Mouse (Mus musculus): ENCODE measurements around the gene Hist1h2bb.
A peak's percentile ranks its signal among the peaks of the same experiment; 100 is the strongest.
"Not testable (repeated sequence)": the region's sequence is repeated elsewhere in the genome, so short reads cannot be mapped to it uniquely, and the experiment has no call there.

The Hist1h2bb gene

GRCm38 (mm10) chr13:23746201-23747080, at the start of gene Hist1h2bb:
Hist1h2bb (plus strand) TSS chr13:23746734.
- DNase-seq (ENCODE audit: extremely low spot score, low spot score) = peak; percentile 84

GRCm38 (mm10) chr13:23697491-23698299, 48.8 kb upstream of the Hist1h2bb start:
- DNase-seq (ENCODE audit: extremely low spot score, low spot score) = peak; percentile 61

- DNase-seq (ENCODE audit: extremely low spot score, low spot score) = peak; percentile 100
Measured at GRCm38 (mm10) chr13:23698300-23698693, 48.2 kb upstream of the Hist1h2bb start, which contains the start of gene Hist1h4c. Hist1h4c (minus strand) TSS chr13:23698454.

DNA sequence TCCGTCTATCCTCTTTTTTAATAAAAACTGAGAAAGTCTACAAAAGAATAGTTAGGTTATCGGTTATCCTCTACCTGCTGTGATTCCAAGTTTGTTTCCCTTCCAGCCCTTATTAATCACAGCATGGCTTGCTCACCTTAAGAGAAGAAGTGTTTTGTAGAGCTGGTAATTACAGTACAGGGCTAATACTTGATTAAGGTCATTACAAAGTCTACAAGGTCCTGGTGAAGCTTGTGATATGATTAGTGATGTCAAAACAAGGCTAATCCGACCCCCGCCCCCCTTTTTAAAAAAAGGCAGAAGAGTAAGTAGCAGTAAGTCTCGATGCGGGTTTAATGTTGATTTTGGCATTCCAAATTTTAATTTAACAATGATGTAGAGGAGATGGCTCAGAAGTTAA, 47.5 kb upstream of the Hist1h2bb start:
- DNase-seq (ENCODE audit: extremely low spot score, low spot score) = no peak

GRCm38 (mm10) chr13:23699767-23700166, 46.8 kb upstream of the Hist1h2bb start:
- DNase-seq (ENCODE audit: extremely low spot score, low spot score) = no peak

DNA sequence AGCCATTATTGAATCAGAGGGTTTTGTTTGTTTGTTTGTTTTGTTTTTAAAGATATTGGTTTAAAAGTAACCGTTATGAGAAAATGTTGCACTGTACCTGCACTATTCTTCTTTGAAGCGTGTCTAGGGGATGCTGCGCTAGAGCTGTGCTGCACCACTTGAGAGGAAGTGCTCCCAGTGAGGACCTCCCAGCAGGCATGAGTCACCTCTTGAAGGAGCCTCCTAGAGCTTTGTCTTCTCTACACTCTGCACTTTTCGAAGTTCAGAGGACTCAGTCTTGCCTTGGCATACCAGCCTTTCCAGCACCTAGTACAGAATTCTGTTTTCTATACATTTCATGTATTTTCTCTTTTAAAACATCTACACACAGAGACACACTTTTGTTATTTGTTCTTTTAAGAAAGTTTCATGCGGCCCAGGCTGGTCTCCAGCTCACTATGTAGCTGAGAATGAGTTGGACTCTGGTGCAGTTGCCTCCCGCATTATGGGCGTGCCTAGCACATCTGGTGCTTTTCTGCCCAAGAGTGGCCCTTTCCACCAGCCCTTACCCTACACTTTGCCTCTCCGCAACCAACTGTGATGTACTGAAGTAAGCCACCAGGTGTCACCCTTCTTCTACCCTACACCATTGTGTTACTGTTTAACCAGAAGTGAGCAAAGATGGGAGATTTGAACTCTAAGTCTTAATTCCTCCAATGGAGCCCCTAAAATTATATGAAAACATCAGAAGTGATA, 45.6 kb upstream of the Hist1h2bb start:
- peak; percentile 66 for DNase-seq (ENCODE audit: extremely low spot score, low spot score)

DNA sequence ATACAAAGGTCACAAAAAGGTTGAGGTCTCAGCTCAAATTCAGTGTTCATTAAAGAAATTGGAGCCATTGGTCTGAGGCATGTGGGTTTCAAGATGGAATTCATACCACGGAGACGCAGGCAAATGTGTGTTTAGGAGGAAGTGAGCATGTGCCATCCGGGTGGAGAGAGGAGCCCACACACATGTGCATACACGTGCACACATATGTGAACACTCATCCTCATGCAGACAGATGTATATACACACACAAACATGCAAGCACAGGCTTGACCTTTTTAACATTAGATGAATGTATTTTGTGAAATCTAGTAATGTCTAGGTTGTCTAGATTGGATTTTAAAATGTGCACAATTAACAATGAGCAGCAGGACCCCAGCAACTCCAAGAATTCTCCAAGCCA, 44.3 kb upstream of the Hist1h2bb start:
- DNase-seq (ENCODE audit: extremely low spot score, low spot score) = no peak

GRCm38 (mm10) chr13:23702801-23703200, 43.7 kb upstream of the Hist1h2bb start:
- not testable (repeated sequence) for DNase-seq (ENCODE audit: extremely low spot score, low spot score)

DNA sequence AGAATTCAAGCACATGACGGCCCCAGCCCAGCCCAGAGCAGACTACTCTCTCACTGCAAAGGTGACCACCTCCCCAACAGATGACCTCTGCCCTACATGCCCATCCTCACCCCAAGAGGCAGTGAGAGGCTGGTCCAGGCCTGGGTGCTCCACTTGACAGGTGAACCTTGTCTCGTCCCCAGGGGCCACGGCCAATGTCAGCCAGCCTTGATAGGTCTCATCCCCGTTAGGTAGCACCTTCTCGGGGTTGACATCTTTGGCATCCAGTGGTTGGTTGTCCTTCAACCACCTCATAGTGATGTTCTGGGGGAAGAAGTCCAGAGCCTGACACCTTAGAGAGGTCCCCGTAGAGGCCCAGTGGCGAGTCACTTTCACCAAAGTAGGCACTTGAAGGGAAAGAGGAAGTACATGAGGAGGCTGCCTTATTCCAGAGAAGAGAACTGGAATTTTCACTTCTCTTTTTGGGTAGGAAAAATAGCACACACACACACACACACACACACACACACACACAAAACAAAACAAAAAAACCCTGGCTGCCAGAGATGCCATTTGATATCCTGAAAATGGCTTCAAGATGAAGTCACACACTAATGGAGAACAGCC, 40.7 kb upstream of the Hist1h2bb start:
- DNase-seq (ENCODE audit: extremely low spot score, low spot score) = no peak

DNA sequence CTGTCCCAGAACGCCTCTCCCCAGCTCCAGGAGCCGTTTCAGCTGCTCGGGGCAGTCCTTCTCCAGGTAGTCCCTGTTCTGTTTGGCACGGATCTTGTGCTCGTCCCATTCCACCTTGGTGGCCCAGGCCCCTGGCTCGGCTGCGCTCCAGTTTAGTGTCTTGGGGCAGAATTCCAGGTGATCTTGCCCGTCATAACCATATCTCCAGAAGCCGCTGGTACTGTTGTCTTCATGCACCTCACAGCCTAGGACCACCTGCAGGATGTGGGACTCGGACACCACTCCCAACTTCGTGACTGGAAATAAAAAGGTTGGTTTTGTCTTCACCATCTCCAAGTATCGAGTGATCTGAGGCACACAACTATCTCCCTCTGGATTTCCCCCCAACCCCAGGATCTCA, 39.8 kb upstream of the Hist1h2bb start:
- DNase-seq (ENCODE audit: extremely low spot score, low spot score) = no peak

DNA sequence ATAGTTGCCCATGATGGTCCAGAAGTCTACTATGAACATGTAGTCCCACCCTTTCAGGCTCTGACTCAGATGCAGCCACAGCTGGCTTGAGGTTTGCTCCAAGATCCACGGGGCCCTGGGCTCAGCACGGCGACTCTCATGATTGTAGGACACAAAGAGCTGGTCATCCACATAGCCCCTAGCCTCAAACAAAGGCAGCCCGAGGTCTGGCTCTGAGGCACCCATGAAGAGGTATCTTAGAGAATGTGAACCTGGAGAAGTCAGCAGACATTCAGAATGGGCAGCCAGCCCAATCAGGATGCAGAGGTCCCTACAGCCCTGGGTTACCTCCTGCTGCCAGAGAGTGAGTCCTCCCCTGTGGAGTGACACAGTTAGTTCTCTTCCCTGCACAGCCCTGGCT, 38.5 kb upstream of the Hist1h2bb start:
- DNase-seq (ENCODE audit: extremely low spot score, low spot score) = no peak

DNA sequence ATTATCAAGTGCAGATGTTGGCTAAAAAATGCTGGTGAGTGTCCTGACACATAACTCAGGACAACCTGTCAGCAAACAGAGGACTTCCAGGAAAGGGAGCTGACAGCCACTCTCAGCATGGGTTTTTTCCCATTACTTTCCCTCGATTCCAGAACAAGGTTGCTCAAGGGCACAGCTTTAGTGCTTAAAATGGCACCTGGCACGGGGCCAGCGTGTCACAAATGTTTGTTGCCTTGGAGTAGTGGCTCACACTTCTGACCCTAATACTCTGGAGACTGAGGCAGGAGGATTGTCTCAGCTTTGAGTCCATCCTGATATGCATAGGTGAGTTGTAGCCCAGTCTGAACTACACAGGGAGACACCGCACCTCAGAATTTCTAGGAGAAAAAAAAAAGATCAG, 37.9 kb upstream of the Hist1h2bb start:
- no peak for DNase-seq (ENCODE audit: extremely low spot score, low spot score)

DNA sequence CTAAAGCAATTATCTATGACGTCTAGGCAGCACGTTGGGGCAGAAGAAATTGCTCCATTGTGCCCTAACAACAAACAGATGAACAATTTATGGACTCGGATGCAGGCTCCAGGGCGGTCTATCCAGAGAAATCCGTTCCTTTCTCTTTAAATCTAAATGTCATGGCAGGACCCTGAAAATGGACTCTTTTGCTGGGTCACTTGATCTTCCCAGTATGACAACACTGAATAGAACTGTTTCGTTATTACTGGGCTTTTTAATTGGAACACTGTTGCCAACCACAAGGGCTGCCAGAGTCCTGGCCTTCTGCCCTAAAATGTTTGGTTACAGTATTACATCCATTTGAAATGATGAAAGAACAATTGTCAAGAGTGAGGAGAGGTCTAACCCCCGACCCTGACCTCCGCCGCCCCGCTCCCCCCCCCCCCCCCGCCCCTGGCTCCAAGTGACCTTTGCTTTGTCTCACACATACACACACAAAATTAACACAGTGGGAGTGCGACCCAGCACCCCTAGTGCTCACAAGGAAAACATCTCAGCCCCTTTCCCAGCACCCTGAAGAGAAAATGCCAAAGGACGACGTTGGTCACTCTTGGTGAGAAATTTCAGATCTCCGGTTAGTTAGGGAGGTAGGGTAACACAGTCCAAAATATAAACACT, 36.7 kb upstream of the Hist1h2bb start:
- DNase-seq (ENCODE audit: extremely low spot score, low spot score) = peak; percentile 38

DNA sequence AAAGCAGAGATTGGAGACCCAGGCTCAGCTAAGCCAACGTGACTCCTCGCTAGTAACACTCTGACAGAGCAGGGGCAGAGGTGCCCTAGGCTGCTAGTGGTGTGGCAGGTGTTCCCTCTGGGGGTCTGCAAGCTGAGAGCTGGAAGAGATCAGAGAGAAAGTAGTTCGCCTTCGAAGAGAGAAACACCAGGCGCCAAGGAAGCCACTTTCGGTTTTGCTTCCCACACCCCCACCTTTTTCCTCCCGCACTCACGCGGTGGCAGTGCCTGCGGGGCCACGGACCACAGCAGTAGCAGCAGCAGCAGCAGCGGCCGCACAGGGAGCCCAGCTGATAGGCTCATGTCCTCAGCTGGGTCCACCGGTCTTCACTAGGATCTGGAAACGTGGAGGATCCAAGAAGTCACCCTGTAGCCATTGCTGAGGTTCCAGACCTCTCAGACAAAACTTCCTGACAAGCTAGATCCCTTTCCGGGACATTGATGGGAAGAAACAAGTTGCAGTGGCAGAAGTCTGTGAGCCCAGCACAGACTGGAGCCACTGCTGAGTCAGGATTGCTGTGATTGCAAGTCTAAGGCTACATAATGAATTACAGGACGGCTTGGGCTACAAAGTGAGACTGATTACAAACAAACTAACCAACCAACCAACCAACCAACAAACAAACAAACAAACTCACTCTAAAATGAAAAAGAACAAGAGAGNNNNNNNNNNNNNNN, 36.0 kb upstream of the Hist1h2bb start, which contains the start of gene Hfe:
Hfe (minus strand) TSS at position 481 of the 716 bp plus-strand sequence.
- peak; percentile 50 for DNase-seq (ENCODE audit: extremely low spot score, low spot score)

DNA sequence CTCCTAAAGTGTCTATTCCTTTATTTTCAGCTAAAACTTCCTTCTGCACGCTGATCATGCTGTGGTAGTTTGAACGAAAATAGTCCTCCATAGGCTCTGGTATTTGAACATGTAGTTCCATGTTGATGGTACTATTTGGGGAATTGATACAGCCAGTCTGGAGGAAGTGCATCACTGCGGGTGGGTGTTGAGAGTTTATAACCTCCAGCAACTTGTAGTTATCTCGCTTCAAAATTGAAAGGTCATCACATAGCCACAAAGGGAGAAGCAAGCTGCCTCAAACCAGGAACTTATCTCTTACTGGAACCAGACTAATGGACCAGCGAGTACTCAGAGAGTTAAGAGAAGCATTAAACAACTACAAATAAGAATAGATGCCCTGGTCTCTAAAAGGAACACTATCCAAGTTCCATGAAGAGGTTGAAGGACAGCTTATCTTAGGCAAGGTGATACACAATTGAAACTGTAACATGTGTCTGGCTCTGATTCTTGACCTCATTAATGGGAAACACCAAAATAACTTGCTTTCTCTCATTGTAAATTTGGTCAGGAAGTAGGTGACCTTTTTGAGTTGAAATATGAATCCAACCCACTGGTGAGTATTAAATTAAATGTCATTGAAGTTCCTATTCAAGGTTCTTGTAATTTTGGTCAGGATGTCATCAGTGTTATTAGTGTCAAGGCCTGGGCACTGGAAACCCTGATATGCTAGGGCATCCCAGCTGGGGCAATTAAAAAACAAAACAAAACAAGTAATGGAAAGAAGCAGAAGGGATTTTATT, 30.1 kb upstream of the Hist1h2bb start:
- no peak for DNase-seq (ENCODE audit: extremely low spot score, low spot score)

DNA sequence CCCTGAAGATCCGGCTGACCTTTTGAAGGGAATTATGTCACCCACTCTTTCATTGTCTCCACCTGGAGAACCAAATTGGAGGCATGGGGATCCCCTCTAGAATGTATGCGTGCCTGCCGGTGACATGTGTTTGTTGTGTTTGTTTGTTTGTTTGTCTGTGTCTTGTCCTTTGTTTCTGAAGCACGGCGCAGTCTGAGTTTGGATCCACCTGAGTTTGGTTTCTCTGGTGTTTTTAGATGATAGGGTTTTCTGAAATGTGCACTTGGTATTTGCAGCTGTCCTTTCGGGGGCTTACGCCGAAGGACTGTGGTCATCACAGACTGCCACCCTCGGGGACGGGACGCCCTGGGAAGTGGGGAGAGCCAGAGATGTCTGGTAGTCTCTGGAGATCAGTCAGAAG, 29.4 kb upstream of the Hist1h2bb start:
- peak; percentile 11 for DNase-seq (ENCODE audit: extremely low spot score, low spot score)

DNA sequence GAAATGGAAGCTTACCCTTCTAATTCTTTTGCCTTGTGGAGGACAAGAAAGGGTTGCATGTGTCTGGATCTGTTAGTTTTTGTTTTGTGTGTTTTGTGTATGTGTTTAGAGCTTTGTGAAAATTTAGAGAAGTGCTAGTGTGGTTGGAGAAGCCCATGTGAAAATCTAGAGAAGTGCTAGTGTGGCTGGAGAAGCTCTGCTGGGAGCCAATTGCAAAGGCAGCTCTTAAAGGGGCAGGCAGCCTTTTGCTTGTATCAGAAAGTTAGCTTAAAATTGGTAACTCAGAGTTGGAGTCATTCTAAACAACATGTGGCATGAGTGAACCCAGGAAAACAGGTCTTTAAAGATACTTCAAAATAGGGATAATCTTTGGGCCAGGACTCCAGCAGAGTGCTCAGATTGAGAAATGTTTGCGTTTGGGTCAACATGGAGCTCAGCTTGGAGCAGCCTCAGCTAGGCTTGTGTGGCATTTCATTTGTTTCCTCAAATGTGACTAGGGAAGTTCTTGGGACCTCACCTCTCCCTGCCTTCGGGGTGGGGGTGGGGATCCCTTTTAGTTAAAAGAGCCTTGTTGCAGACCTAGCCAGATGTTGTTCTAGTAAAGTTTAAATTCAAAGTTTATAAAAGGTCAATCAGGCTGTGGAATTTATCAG, 28.8 kb upstream of the Hist1h2bb start:
- DNase-seq (ENCODE audit: extremely low spot score, low spot score) = peak; percentile 11

- no peak for DNase-seq (ENCODE audit: extremely low spot score, low spot score)
Measured at GRCm38 (mm10) chr13:23724239-23724638, 22.3 kb upstream of the Hist1h2bb start.

DNA sequence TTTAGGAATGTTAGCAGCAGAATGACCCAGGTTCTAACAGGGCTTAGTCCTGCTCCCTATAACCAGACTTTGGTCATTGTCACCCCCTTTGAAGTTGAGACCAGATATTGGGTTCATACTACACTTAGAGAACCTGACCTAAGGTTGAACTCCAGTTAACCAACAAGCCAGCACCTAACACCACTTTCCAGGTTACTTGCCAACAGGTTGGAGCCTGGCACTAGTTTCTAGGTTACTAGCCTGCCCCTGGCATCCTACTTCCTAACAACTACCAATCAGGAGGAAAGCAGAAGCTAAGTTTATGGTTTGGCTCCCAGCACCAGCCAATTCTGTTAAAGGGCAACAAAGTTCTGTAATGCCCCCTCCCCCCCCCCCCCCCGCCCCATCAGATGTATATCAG, 21.3 kb upstream of the Hist1h2bb start:
- no peak for DNase-seq (ENCODE audit: extremely low spot score, low spot score)
